Mouse (Mus musculus): ENCODE measurements around the gene Gm17304. TPM values are rescaled to one million over a fixed set of nuclear protein-coding genes. Genes with fewer than 3 reads are reported as not detected.

Gm17304 gene
- total RNA-seq, 2 experiments from 2014 or later: not detected

GRCm38 (mm10) chr5:106622193-106622592 lies 13.3 kb downstream of the Gm17304 start:
- no peak for DNase-seq (ENCODE audit: low spot score in 2 of 2)

- no peak for DNase-seq (ENCODE audit: low spot score in 2 of 2)
Observed at GRCm38 (mm10) chr5:106623337-106623736, 14.4 kb downstream of the Gm17304 start.

- no peak for DNase-seq (ENCODE audit: low spot score in 2 of 2)
Observed at GRCm38 (mm10) chr5:106628369-106629149, 19.7 kb downstream of the Gm17304 start.

GRCm38 (mm10) chr5:106636423-106636946 lies 27.6 kb downstream of the Gm17304 start:
- no peak for DNase-seq (ENCODE audit: low spot score in 2 of 2)

- DNase-seq (ENCODE audit: low spot score in 2 of 2): no peak
Observed at GRCm38 (mm10) chr5:106639627-106640026, 30.7 kb downstream of the Gm17304 start.

GRCm38 (mm10) chr5:106640235-106640809 lies 31.4 kb downstream of the Gm17304 start:
- DNase-seq (ENCODE audit: low spot score in 2 of 2): peak in 1 of 2 experiments; percentile 18

GRCm38 (mm10) chr5:106641876-106642275 lies 33.0 kb downstream of the Gm17304 start:
- no peak for DNase-seq (ENCODE audit: low spot score in 2 of 2)

- DNase-seq (ENCODE audit: low spot score in 2 of 2): no peak
Observed at GRCm38 (mm10) chr5:106643434-106643833, 34.5 kb downstream of the Gm17304 start.

GRCm38 (mm10) chr5:106649441-106649840 lies 40.5 kb downstream of the Gm17304 start:
- DNase-seq (ENCODE audit: low spot score in 2 of 2): peak in 1 of 2 experiments; percentile 15

- no peak for DNase-seq (ENCODE audit: low spot score in 2 of 2)
Observed at GRCm38 (mm10) chr5:106649995-106650394, 41.1 kb downstream of the Gm17304 start.

GRCm38 (mm10) chr5:106652220-106652753 lies 43.4 kb downstream of the Gm17304 start:
- no peak for DNase-seq (ENCODE audit: low spot score in 2 of 2)

GRCm38 (mm10) chr5:106652790-106653328 lies 44.0 kb downstream of the Gm17304 start:
- no peak for DNase-seq (ENCODE audit: low spot score in 2 of 2)

Other genes starting within 250 kb of the Gm17304 start
- gene Barhl2, start 150.9 kb upstream of the Gm17304 start, total RNA-seq (2021): under 1 TPM; 0.17 to 0.32 TPM
- gene Zfp644, start 88.2 kb downstream of the Gm17304 start, total RNA-seq (2021): 10 to 100 TPM; 85.1 to 91.0 TPM

All from layer of hippocampus, postnatal 14 days (tissue).